Mouse (Mus musculus) brain, embryonic 14.5 days (tissue): Measurements from ENCODE around the gene Tex9.
"Not testable (repeated sequence)": the region's sequence is repeated elsewhere in the genome, so short reads cannot be mapped to it uniquely, and the experiment has no call there.

Experiments
- CTCF ChIP-seq: fragments of 200-500 bp; IDR thresholded peaks from 2 replicates; pipeline ENCODE4 v1.5.1; 2012; ENCODE audit warnings: inconsistent platforms, mild to moderate bottlenecking, moderate library complexity, borderline replicate concordance; ENCODE audit not compliant: insufficient read depth, insufficient read length; ENCODE audit errors: extremely low read depth
- POLR2A ChIP-seq: fragments of 200-500 bp; IDR thresholded peaks from 2 replicates; pipeline ENCODE4 v1.6.1; 2012; ENCODE audit warnings: mild to moderate bottlenecking, inconsistent platforms, borderline replicate concordance; ENCODE audit not compliant: poor library complexity, insufficient read depth, insufficient read length, severe bottlenecking; ENCODE audit errors: extremely low read depth

- TF ChIP-seq CTCF, POLR2A: not testable (repeated sequence)
Observed at GRCm38 (mm10) chr9:72454281-72454680, 37.7 kb downstream of the Tex9 start.
